Mouse (Mus musculus) NIH3T3 (cell line): ENCODE measurements around the gene Fasl.
A peak's percentile ranks its signal among the peaks of the same experiment; 100 is the strongest.

Source experiments
- DNase-seq: peaks from one replicate; pipeline ENCODE4 v3.0.0-alpha.2; 2012; ENCODE audit warnings: low read depth

The Fasl gene

GRCm38 (mm10) chr1:161788339-161788738, at the start of gene Fasl:
Fasl (minus strand) TSS chr1:161788495.
- no peak for DNase-seq

GRCm38 (mm10) chr1:161826677-161827076, 38.4 kb upstream of the Fasl start:
- no peak for DNase-seq

- no peak for DNase-seq
Observed at GRCm38 (mm10) chr1:161809428-161809827, 21.1 kb upstream of the Fasl start.

- no peak for DNase-seq
Observed at GRCm38 (mm10) chr1:161808980-161809379, 20.7 kb upstream of the Fasl start.

- no peak for DNase-seq
Observed at GRCm38 (mm10) chr1:161804541-161804971, 16.3 kb upstream of the Fasl start.

- no peak for DNase-seq
Observed at GRCm38 (mm10) chr1:161801321-161801720, 13.0 kb upstream of the Fasl start.

- peak; percentile 62 for DNase-seq
Observed at GRCm38 (mm10) chr1:161800256-161800655, 12.0 kb upstream of the Fasl start.

- peak; percentile 14 for DNase-seq
Observed at GRCm38 (mm10) chr1:161799791-161800190, 11.5 kb upstream of the Fasl start.

- no peak for DNase-seq
Observed at GRCm38 (mm10) chr1:161798866-161799265, 10.6 kb upstream of the Fasl start.

- no peak for DNase-seq
Observed at GRCm38 (mm10) chr1:161794447-161795211, 6.3 kb upstream of the Fasl start.

GRCm38 (mm10) chr1:161793321-161793720, 5.0 kb upstream of the Fasl start:
- no peak for DNase-seq

GRCm38 (mm10) chr1:161792687-161792969, 4.3 kb upstream of the Fasl start:
- DNase-seq = no peak

GRCm38 (mm10) chr1:161791854-161792686, 3.8 kb upstream of the Fasl start:
- no peak for DNase-seq

GRCm38 (mm10) chr1:161782725-161783124, 5.6 kb downstream of the Fasl start:
- DNase-seq = no peak

GRCm38 (mm10) chr1:161781594-161781993, 6.7 kb downstream of the Fasl start:
- DNase-seq = no peak

- no peak for DNase-seq
Observed at GRCm38 (mm10) chr1:161779057-161779456, 9.2 kb downstream of the Fasl start.

- no peak for DNase-seq
Observed at GRCm38 (mm10) chr1:161775151-161775550, 13.1 kb downstream of the Fasl start.

GRCm38 (mm10) chr1:161771293-161771692, 17.0 kb downstream of the Fasl start:
- no peak for DNase-seq

- no peak for DNase-seq
Observed at GRCm38 (mm10) chr1:161769329-161769728, 19.0 kb downstream of the Fasl start.

- DNase-seq = no peak
Observed at GRCm38 (mm10) chr1:161767101-161767524, 21.2 kb downstream of the Fasl start.

GRCm38 (mm10) chr1:161766656-161767055, 21.6 kb downstream of the Fasl start:
- peak; percentile 17 for DNase-seq

GRCm38 (mm10) chr1:161765932-161766331, 22.4 kb downstream of the Fasl start:
- no peak for DNase-seq

- no peak for DNase-seq
Observed at GRCm38 (mm10) chr1:161764964-161765363, 23.3 kb downstream of the Fasl start.
